Mouse (Mus musculus): ENCODE measurements at regions not wholly inside any gene's neighbourhood (a gene's known extent, or its start where the extent isn't known, plus 50 kb on each side); places are given as distances from the start of the nearest gene placed in this dataset.

DNA sequence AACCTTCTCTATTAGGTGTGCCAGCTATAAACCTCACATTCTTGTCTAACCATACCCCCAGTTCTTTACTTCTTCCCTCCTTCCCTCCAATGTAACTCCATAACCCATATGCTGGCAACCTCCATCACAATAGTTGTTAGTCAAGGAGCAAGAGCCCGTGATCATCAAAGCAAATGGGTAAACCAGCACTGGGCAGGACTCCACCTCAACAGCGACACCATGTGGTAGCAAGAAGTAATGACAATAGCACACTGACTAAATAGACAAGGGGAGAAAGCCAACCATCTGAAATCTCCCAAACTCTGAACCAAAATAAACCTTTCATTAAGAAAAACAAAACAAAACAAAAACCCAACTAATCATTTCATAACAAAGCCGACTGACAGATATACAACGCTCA, 297.8 kb downstream of the Psat1 start:
- no peak for DNase-seq (ENCODE audit: low spot score in 2 of 2)

DNA sequence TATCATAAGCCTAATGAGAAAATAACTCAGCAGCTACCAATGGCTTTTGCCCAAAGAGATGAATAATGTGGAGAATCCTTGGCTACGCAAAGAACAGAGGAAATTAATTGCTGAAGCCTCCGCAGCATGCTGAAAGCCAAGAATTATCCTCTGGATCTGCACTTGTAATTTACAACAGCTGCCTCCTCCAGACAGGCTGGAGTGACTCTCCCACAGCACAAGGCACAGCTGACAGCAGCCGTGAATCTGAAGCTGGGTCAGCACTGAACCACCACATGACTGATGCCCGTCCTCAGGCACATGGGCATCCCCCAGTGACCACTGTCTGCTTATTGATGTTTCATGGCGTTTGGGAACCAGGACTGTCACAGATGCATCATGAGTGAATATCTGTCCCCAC, 299.8 kb downstream of the Psat1 start:
- no peak for DNase-seq (ENCODE audit: low spot score in 2 of 2)

DNA sequence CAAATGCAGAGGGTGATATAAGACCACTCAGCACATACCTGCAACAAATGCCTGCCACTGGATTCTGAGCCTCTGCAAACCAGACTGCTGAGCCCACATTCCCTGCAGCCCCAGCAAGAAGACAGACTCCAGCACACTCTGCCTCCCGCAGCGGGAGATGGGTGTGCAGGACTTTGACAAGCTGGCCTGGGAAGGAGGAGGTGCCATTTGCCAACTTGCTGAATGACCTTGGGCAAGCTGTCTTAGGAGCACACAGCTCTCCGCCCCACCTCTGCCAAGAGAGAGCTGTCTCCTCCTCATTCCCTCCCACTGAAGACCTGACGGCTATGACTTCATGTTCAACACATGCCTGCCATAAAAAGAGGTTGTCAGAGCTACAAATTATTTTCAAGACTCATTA, 302.4 kb downstream of the Psat1 start:
- DNase-seq (ENCODE audit: low spot score in 2 of 2) = no peak

DNA sequence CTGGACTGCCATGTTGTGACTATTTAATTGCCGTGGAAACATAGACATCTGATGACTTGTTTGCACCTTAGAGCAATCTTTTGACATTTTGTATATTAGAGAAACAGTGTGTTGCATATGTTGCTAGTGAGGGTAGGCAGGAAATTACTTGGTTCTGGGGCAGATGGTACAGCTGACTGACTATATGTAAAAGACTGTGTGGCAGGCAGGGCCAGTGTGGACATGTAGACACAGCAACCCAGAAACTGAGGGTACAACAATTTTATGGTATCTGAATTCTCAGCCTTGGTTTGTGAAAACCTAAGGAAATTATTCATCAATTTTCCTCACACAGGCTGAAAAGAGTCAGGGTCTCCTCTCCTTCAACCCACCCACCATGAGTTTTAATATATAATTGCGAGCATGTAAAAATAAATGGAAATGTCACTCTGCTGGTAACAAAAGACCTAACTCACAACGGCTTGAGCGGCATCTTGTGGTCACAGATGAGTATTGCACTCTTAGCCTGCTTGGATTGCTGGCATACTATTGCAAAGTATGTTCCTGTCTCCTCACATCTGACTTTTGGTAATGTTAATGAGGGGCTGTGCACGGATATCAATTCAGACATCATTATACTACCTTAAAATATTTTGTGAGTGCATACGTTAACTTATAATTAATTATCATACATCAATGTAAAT, 329.8 kb downstream of the Psat1 start:
- peak; percentile 10 to 22 for DNase-seq (ENCODE audit: low spot score in 2 of 2)

DNA sequence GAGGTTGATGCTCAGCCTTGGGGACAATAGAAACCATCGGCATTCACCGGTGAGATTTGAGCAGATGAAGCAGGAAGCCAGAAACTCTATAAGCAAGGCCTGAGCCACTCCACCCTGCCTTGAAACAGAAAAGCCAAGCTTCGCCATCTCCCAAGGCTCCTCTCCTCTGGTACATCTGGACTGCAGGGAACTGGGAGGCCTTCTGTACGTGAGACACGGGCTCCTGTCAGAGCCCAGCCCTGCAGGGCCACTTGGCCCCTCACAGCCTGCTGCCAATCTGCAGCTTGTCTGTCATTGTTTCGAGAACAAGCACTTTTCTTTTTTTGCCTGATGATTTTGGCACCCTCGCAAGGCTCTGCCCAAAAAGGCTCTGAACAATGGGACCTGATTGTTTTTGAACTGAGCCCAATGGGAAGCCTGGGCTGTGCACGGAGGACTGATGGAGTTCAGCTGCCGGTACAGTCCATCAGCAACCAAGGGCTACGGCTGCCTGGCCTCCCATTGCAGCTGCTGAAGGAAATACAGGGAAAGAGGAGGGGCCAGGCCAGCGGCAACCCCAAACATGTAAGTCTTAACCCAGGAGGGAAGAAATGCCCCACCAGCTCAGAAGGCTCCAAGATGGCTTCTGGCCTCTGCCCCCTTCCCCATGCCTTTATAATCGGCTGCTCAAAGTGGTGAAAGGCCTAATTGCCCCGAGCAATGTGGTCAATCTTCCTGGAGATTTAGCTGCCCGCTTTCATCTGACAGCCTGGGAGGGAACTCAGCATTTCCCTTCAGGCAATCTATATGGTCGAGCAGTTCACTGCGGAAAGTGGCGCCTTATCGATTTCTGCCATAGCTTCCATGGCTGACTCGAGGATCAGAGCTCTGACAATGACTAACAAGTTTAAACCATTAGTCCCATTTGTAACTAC, 332.2 kb downstream of the Psat1 start:
- DNase-seq (ENCODE audit: low spot score in 2 of 2) = no peak

DNA sequence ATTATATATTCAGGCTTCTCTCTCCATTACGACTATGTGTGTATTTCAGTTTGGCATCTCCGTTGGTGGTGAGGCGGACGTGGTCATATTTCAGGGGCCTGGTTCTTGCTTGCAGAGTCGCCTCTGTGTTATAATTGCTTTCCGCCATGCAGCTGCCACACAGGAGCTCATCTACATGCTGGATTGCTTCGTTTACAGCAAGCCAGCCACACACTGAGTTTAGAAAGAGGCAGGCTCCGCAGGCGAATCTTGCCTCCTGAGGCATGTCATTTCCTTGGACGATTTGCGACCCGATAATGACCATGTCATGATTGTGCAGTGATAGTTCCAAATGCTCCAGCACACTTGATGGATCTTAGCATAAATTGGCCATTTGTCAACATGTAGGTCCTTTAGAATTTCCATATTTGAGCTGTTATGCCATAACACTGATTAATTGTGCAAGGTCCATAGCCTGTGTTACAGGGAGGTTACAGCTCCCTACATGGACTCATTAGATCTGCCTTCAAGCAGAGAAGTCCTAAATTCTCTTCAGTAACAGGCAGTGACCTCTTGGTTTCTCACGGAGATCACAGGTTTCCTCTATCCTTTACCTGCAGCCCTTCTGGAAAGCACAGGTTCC, 335.9 kb downstream of the Psat1 start:
- no peak for DNase-seq (ENCODE audit: low spot score in 2 of 2)

DNA sequence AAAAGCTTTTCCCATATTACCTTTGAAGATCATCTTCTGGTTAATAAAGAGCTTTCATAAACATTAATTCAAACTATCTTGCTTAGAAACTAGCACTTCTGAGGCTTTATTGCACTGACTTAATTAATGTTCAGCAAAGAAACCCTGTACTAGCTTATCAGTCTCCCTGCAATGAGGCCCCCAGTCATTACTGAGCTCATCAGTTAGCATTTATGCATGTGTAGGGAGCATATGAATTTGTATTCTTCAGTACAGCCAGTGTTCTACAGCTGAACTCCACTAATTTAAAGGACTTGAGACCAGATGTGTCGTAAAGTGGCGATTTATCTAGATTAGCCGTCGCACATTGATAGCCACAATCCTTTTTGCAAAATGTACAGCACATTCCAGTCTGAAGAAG, 340.7 kb downstream of the Psat1 start:
- DNase-seq (ENCODE audit: low spot score in 2 of 2) = no peak

DNA sequence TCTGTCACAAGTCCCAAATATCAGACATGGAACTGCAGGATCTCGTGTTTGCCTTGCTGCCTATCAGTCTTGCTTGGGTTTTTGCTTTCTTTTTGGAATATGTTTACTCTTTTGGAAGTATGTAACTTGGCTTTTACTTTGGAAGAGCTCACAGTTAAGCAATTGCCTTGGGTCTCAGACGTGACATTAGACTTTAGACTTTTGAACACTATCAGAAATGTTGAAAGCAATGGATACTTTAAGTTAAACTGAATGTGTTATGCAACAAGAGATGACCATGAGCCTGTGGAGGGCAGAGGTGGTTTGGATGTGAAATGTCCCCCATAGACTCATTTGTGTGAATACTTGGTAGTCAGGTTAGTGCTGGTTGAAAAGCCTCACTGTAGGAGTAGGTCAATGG, 354.3 kb downstream of the Psat1 start:
- no peak for DNase-seq (ENCODE audit: low spot score in 2 of 2)

DNA sequence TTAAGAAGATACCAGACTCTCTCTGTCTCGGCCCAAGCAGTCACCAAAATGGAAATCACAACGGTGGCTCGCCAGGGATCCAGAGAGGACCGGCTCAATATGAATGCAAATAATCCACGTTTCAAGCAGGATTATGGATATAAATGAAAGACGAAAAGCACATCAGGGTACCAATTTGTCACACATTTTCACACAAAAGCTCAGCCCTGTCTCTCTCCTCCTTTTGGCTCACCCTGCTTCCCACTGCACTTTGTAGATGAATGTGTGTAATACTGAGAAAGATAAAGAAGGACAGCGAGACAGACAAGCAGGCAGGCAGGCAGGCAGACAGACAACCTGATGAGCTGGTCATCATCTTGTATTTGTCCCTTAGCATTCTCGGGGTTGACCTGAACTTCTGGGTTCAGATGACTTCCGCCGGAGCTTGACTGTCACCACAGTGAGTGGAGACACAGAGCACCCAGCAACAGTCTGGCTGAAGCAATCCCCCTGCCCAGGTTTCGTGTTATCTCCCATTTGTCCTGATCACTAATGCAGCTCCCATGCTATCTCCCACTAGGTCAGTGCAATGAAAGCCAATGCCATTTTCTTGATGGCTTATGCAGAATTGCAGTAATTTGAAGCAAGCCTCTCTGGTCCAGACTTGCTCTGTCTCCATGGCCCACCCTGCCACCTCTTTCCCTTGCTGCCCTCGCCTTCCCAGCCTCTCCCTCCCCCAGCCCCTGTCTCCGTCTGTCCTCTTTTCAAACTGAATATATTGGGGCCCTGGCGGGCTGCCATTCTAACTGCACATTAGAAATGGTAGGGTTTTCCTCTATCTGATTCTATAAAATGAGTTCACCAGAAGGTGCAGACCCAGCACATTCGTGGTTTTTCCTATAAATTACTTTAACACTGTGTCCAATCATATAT, 363.1 kb downstream of the Psat1 start:
- no peak for DNase-seq (ENCODE audit: low spot score in 2 of 2)

DNA sequence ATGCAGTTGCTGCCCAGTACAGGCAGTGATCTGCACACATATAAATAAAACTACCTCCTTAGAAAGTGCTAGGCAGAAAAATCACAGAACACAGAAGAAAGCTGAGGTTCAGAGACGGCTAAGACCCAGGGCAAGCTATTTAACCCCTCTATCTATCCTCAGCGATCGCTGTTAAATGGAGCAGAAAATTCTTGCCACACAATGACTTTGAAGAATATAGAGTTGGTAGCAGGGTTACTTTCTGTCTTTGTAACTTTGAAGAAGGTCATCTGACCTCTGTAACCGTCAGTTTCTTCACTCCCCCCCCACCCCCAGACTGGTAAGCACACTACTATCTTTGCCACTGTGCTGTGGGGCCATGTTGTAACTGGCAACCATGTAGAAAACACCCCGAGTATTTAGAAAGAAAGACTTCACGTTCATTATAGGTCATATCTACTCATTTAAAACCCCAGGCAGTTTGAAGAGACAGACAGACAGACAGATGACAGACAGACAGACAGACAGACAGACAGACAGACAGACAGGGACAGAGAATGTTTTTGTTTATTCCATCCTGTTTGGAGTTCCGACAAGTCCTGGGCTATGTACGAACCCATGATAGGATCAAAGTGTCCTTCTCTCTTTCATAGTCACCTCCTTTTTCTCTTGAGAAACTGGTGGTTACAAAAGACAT, 363.9 kb downstream of the Psat1 start:
- no peak for DNase-seq (ENCODE audit: low spot score in 2 of 2)

DNA sequence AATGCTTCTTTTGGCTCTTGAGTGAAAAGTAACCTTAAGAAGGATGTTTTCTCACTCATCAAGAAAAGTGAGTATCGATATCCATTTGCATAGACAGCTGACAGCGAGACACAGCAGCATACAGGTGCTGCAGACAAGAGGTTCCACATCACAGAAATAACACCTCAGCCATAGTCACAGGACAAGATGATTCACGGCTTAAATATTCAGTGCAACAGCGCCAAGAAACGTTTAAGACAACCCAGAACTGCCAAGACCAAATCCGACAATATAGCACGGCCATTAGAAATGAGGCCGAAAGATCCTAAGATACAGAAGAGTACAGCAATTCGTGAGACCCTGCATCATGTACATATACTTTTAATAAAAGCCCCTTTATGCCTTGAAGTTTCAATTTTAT, 375.9 kb downstream of the Psat1 start:
- no peak for DNase-seq (ENCODE audit: low spot score in 2 of 2)

DNA sequence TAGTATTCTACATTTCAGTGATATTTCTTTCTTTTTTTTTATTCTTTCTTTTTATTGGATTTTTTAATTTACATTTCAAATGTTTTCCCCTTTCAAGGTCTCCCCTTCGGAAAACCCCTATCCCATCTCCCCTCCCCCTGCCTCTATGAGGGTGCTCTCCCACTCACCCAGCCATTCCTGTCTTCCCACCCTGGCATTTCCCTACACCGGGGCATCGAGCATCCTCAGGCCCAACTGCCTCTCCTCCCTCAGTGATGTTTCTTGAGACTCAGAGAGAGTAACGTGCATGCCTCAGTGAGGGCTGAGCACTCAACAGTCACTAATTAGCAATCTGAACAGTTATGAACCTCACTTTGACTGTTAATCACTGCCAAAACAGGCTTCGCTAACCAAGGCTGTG, 385.6 kb downstream of the Psat1 start:
- DNase-seq (ENCODE audit: low spot score in 2 of 2) = no peak

DNA sequence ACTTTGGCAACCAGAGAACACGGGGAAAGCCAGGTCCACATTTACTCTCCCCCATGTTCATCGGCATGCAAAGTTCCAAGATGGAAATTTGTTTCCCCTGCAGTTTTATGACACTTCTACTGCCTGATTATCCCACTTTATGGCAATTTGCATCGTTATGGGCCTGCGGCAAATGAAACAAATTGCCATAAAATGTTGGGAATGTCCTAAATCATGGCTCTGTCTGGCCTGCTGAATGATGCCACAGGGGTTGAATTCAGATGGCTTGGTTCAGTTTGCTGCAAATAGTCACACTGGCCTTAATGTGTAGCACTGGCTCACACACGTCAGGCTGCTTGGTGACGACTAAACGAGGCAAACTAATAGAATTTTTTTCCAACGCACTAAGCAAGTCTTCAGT, 393.2 kb downstream of the Psat1 start:
- no peak for DNase-seq (ENCODE audit: low spot score in 2 of 2)

DNA sequence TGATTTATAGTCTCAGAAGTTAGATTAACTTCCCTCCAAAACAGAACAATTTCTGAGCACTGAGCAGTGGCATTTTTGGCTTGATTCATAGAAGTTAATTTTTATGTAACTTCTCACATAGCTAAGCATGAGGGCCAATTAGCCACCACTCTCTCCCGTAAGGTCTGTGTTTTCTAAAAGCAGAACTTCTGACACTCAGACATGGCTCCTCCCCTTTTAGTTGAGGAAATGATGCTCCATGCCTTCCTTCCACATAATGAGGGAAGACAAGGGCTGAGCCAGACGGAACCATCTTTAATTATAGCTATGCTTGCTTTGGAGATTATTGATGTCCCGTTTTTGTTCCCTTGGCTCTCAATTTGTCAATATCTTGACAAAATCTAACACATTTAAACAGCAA, 429.3 kb downstream of the Psat1 start:
- no peak for DNase-seq (ENCODE audit: low spot score in 2 of 2)

DNA sequence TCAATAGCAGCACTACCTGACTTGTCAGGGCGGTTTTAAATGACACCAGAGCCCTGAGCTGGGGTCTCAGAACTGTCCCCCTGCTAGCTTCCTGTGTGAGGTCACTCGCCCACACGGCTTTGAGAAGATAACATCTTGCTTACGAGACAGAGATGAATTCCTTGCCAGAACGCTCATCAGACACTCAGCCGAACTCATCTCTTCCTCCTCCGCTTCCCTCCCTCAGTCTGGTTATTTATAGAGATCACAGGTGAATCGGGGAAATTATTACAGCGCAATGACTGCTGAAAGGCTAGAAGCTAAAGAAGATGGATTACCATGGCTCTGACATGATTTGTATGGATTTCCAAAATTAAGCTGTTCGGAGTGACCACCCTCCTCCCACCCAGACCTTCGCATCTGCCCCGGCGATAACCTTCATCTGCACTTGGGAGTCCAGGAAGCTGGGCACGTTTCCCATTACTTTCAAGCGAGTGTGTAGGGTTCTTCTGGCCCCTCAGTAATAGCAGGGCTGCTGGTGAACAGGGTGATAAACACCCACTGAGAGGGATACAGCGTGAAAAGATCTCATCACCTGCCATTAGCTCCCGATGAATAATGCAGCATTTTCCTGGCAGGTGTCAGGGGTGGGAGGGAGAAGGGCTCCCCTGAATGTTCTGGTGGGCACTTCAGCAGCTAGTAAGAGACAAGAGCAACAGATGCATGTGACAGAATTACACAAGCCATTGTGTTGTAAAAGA, 430.4 kb downstream of the Psat1 start:
- no peak for DNase-seq (ENCODE audit: low spot score in 2 of 2)

DNA sequence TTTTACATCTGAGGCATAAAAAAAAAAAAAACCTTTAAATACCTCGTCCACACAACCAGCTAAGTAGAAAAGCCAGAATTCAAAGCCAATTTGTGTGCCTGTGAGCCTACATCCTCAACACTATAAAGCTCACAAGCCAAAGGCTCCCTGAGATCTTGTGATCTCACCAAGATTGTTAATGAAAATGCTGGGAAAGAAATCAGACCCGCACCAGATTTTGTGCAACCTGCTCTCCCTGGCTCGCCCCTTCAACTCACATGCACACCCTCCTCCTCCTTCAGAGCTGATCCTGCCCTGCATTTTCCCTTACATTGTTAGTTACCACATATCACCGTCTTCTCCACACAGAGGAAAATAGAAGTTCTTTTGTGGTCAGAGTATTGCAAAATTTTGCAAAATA, 433.9 kb downstream of the Psat1 start:
- DNase-seq (ENCODE audit: low spot score in 2 of 2) = no peak

DNA sequence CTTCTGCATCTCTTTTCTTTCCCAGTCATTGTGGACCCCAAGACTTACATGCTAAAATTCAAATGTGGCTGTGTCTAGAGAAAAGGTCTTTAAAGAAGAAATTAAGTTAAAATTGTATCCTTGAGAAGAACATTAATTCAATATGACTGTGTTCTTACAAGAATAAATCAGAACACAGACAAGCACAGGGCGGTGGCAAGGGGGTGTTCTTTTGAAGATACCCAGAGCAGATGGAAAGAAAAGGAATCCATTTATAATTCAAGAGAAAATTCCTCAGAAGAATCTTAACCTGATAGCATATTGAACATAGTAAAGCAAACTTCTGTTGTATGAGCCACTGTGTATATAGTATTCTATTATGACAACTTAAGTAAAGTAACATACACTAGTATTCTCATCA, 436.7 kb downstream of the Psat1 start:
- no peak for DNase-seq (ENCODE audit: low spot score in 2 of 2)

DNA sequence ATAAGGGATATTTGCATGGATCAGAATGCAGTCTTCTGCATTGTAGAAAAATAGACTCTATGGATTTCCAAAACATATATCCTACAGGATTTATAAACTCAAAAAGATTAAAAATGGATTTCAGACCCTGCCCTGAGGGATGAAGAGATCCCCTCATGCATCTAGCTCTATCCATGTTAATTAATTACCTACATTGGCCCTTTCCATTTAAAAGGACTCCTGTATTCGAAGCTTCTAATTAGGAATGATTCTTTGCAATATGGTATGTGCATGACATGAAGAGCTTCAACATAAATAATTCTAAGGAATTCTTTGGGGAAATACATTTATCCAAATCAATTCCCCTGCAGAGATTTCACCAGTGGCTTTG, 444.2 kb downstream of the Psat1 start:
- no peak for DNase-seq (ENCODE audit: low spot score in 2 of 2)

DNA sequence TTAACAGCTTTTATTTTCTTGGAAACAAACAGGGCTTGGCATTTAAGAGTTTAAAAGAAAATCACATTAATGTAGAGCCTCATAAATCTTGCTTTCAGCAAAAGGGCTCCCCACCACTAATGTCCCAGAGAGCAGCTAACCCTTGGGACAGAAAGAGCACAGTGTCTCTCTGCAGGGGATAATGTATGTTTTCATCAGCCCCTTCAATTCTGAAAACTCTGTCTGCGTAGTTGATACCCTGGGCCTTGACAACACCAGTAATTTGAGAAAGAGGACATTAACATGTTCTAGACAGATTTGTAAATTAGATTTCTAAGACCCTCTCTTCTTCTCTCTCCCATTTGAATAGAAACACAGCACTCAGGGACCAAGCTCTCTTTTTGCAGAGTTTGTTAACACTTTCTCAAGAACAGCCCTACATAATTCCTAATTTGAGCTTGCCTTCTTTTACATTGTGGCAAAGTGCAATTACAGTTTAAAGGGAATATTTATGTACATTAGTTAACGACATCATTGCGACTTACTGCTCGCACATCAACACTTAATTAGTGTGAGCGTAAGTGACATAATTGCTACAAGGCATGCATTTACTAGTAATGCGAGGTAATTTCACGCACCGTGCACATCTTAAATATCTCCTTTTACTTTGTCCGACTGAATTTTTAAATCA, 444.7 kb downstream of the Psat1 start:
- DNase-seq (ENCODE audit: low spot score in 2 of 2) = no peak

DNA sequence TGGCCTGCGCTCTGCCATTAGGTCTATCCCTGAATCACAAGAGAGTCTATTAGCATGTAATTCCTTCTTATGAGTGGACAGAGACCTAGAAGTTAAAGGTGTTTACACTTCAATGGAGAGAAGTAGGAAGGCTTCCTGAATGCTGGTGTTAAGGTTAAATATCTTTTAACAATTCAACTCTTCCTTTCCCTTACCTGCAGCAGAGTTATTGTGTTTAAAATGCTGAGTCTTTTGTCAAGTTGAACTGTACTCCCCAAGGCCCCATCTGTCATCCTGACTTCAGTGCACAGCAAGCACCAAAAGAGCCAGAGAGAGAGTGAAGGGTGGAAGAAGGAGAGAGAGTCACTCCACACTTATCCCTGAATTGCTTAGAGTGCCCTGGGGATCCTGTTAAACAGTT, 451.6 kb downstream of the Psat1 start:
- no peak for DNase-seq (ENCODE audit: low spot score in 2 of 2)

Measured in urinary bladder, postnatal 36 days (tissue).